Mouse (Mus musculus): ENCODE measurements at regions not wholly inside any gene's neighbourhood (a gene's known extent, or its start where the extent isn't known, plus 50 kb on each side); places are given as distances from the start of the nearest gene placed in this dataset.

- Histone ChIP-seq H3K4me3 (ENCODE audit: insufficient read depth, low read depth, low read length) (no peak overlapping the region), H3K4me1 (ENCODE audit: control insufficient read depth, insufficient read depth, low read length) (no peaks in the 10 kb centered on the region), H3K27ac (ENCODE audit: insufficient read depth, low read depth, low read length) (no peak overlapping the region)
- WGBS, result 83% methylated on average over 7 of the region's 7 CpGs
- TF ChIP-seq POLR2A (IDR thresholded peaks at IDR 0.05; ENCODE audit: insufficient read depth, low read depth, low read length) (no peak), CTCF (IDR thresholded peaks at IDR 0.05; ENCODE audit: insufficient read depth, low read depth, low read length) (no peak)
Observed at GRCm38 (mm10) chr13:47435631-47436030, 313.2 kb downstream of the Rnf144b start.

- WGBS, result 92% methylated on average over 3 of the region's 3 CpGs
- TF ChIP-seq POLR2A (IDR thresholded peaks at IDR 0.05; ENCODE audit: insufficient read depth, low read depth, low read length), result no peak
- no peak for TF ChIP-seq CTCF (IDR thresholded peaks at IDR 0.05; ENCODE audit: insufficient read depth, low read depth, low read length)
- H3K4me3 ChIP-seq (ENCODE audit: insufficient read depth, low read depth, low read length), result no peak overlapping the region
Observed at GRCm38 (mm10) chr13:47444876-47445275, 322.4 kb downstream of the Rnf144b start.

GRCm38 (mm10) chr13:47452186-47452760 lies 329.8 kb downstream of the Rnf144b start:
- H3K4me3 ChIP-seq (ENCODE audit: insufficient read depth, low read depth, low read length), result no peak overlapping the region
- 88% methylated on average over 17 of the region's 17 CpGs for WGBS
- H3K27ac ChIP-seq (ENCODE audit: insufficient read depth, low read depth, low read length), result no peak overlapping the region
- TF ChIP-seq POLR2A (IDR thresholded peaks at IDR 0.05; ENCODE audit: insufficient read depth, low read depth, low read length) (no peak), CTCF (IDR thresholded peaks at IDR 0.05; ENCODE audit: insufficient read depth, low read depth, low read length) (no peak)
- no peaks in the 10 kb centered on the region for H3K4me1 ChIP-seq (ENCODE audit: control insufficient read depth, insufficient read depth, low read length)

More at GRCm38 (mm10) chr13:47444876-47445275, 322.4 kb downstream of the Rnf144b start:
- Histone ChIP-seq H3K4me1 (ENCODE audit: control insufficient read depth, insufficient read depth, low read length) (no peaks in the 10 kb centered on the region), H3K27ac (ENCODE audit: insufficient read depth, low read depth, low read length) (no peak overlapping the region)

- TF ChIP-seq POLR2A (IDR thresholded peaks at IDR 0.05; ENCODE audit: insufficient read depth, low read depth, low read length), result no peak
- no peak for TF ChIP-seq CTCF (IDR thresholded peaks at IDR 0.05; ENCODE audit: insufficient read depth, low read depth, low read length)
- Histone ChIP-seq H3K4me1 (ENCODE audit: control insufficient read depth, insufficient read depth, low read length) (no peaks in the 10 kb centered on the region), H3K4me3 (ENCODE audit: insufficient read depth, low read depth, low read length) (no peak overlapping the region), H3K27ac (ENCODE audit: insufficient read depth, low read depth, low read length) (no peak overlapping the region)
- 93% methylated on average over 8 of the region's 8 CpGs for WGBS
Observed at GRCm38 (mm10) chr13:47462148-47462547, 339.7 kb downstream of the Rnf144b start.

- TF ChIP-seq POLR2A (IDR thresholded peaks at IDR 0.05; ENCODE audit: insufficient read depth, low read depth, low read length), result no peak
- no peak for TF ChIP-seq CTCF (IDR thresholded peaks at IDR 0.05; ENCODE audit: insufficient read depth, low read depth, low read length)
- no peaks in the 10 kb centered on the region for H3K4me1 ChIP-seq (ENCODE audit: control insufficient read depth, insufficient read depth, low read length)
- no peak overlapping the region for H3K27ac ChIP-seq (ENCODE audit: insufficient read depth, low read depth, low read length)
- 46% methylated on average over 14 of the region's 14 CpGs for WGBS
- no peak overlapping the region for H3K4me3 ChIP-seq (ENCODE audit: insufficient read depth, low read depth, low read length)
Observed at GRCm38 (mm10) chr13:47471543-47472213, 349.2 kb downstream of the Rnf144b start.

- 89% methylated on average over 10 of the region's 10 CpGs for WGBS
- no peak overlapping the region for H3K27ac ChIP-seq (ENCODE audit: insufficient read depth, low read depth, low read length)
- TF ChIP-seq CTCF (IDR thresholded peaks at IDR 0.05; ENCODE audit: insufficient read depth, low read depth, low read length) (no peak), POLR2A (IDR thresholded peaks at IDR 0.05; ENCODE audit: insufficient read depth, low read depth, low read length) (no peak)
- no peaks in the 10 kb centered on the region for H3K4me1 ChIP-seq (ENCODE audit: control insufficient read depth, insufficient read depth, low read length)
- H3K4me3 ChIP-seq (ENCODE audit: insufficient read depth, low read depth, low read length), result no peak overlapping the region
Observed at GRCm38 (mm10) chr13:47480159-47480558, 357.7 kb downstream of the Rnf144b start.

GRCm38 (mm10) chr13:47484819-47485218 lies 362.4 kb downstream of the Rnf144b start:
- Histone ChIP-seq H3K27ac (ENCODE audit: insufficient read depth, low read depth, low read length) (no peak overlapping the region), H3K4me3 (ENCODE audit: insufficient read depth, low read depth, low read length) (no peak overlapping the region), H3K4me1 (ENCODE audit: control insufficient read depth, insufficient read depth, low read length) (no peaks in the 10 kb centered on the region)
- TF ChIP-seq POLR2A (IDR thresholded peaks at IDR 0.05; ENCODE audit: insufficient read depth, low read depth, low read length), result no peak
- no peak for TF ChIP-seq CTCF (IDR thresholded peaks at IDR 0.05; ENCODE audit: insufficient read depth, low read depth, low read length)
- 93% methylated on average over 2 of the region's 2 CpGs for WGBS

- no peak overlapping the region for H3K27ac ChIP-seq (ENCODE audit: insufficient read depth, low read depth, low read length)
- no peaks in the 10 kb centered on the region for H3K4me1 ChIP-seq (ENCODE audit: control insufficient read depth, insufficient read depth, low read length)
- no peak overlapping the region for H3K4me3 ChIP-seq (ENCODE audit: insufficient read depth, low read depth, low read length)
- TF ChIP-seq POLR2A (IDR thresholded peaks at IDR 0.05; ENCODE audit: insufficient read depth, low read depth, low read length), result no peak
- no peak for TF ChIP-seq CTCF (IDR thresholded peaks at IDR 0.05; ENCODE audit: insufficient read depth, low read depth, low read length)
Observed at GRCm38 (mm10) chr13:47486111-47486510, 363.7 kb downstream of the Rnf144b start.

GRCm38 (mm10) chr13:47486658-47487057 lies 364.2 kb downstream of the Rnf144b start:
- H3K4me1 ChIP-seq (ENCODE audit: control insufficient read depth, insufficient read depth, low read length), result no peaks in the 10 kb centered on the region
- 91% methylated on average over 3 of the region's 3 CpGs for WGBS
- no peak overlapping the region for H3K27ac ChIP-seq (ENCODE audit: insufficient read depth, low read depth, low read length)
- TF ChIP-seq CTCF (IDR thresholded peaks at IDR 0.05; ENCODE audit: insufficient read depth, low read depth, low read length) (no peak), POLR2A (IDR thresholded peaks at IDR 0.05; ENCODE audit: insufficient read depth, low read depth, low read length) (no peak)
- H3K4me3 ChIP-seq (ENCODE audit: insufficient read depth, low read depth, low read length), result no peak overlapping the region

All from olfactory bulb, adult 2 months (tissue).